Mouse (Mus musculus) testis, adult 2 months (tissue): ENCODE results near the gene Acox3.

Source experiments
- CTCF ChIP-seq: fragments of 200-500 bp; IDR thresholded peaks from 2 replicates; pipeline ENCODE4 v1.5.1; 2012; ENCODE audit warnings: low read depth, mild to moderate bottlenecking, inconsistent platforms, low read length, moderate library complexity; ENCODE audit not compliant: control insufficient read depth, insufficient read depth, insufficient replicate concordance
- POLR2A ChIP-seq: fragments of 200-500 bp; IDR thresholded peaks from 2 replicates; pipeline ENCODE4 v1.6.1; 2012; ENCODE audit warnings: low read depth, mild to moderate bottlenecking, inconsistent platforms, low read length, moderate library complexity; ENCODE audit not compliant: control insufficient read depth

DNA sequence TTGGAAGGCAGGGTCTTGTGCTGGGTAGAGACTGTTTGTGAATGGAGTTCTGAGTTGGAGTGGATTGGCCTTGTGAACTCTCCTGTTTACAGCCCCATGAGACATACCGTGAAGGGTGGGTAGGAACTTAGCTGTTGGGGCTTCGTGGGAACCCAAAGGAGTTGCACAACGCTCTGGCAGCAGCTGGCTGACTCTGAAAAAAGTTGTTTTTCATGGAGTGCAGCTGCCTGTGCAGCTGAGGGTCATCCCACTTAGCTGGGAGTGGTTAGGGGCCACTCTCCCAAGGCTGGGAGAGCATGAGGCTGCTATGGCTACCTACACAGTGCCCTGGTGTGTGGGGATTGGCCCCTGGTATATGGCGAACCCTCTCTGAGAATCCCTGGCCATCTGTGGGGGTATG is 64.7 kb downstream of the Acox3 start:
- no peak for TF ChIP-seq POLR2A
- TF ChIP-seq CTCF, result no peak
